Mouse (Mus musculus): ENCODE measurements around the gene Rab6b. TPM values are rescaled to one million over a fixed set of nuclear protein-coding genes. Genes with fewer than 3 reads are reported as not detected.
A peak's percentile ranks its signal among the peaks of the same experiment; 100 is the strongest.
"Not testable (repeated sequence)": the region's sequence is repeated elsewhere in the genome, so short reads cannot be mapped to it uniquely, and the experiment has no call there.

Gene Rab6b
- polyA plus RNA-seq, 1 experiment, result not detected

GRCm38 (mm10) chr9:103092248-103092647 is 19.3 kb upstream of the Rab6b start:
- Histone ChIP-seq H3K9me3 (no peaks in the 10 kb centered on the region), H3K4me1 (peaks cover 9% of the 10 kb centered on the region), H3K4me3 (replicated peaks) (peak overlapping the region; percentile 88), H3K36me3 (replicated peaks; ENCODE audit: low read length) (no peaks in the 10 kb centered on the region), H3K27me3 (replicated peaks) (peaks cover 36% of the 10 kb centered on the region)
- TF ChIP-seq FLI1 (IDR thresholded peaks at IDR 0.05; ENCODE audit: low read length) (no peak), GATA1 (IDR thresholded peaks at IDR 0.05; ENCODE audit: borderline replicate concordance, low read length) (no peak)

GRCm38 (mm10) chr9:103093681-103094080 is 17.9 kb upstream of the Rab6b start:
- no peak for TF ChIP-seq FLI1 (IDR thresholded peaks at IDR 0.05; ENCODE audit: low read length)
- no peak for TF ChIP-seq GATA1 (IDR thresholded peaks at IDR 0.05; ENCODE audit: borderline replicate concordance, low read length)
- H3K4me1 ChIP-seq, result peaks cover 9% of the 10 kb centered on the region
- H3K36me3 ChIP-seq (replicated peaks; ENCODE audit: low read length), result no peaks in the 10 kb centered on the region
- H3K27me3 ChIP-seq (replicated peaks), result peaks cover 33% of the 10 kb centered on the region
- 0 out of 2 replicates have a peak, but pooled peaks cover 1% of the 10 kb centered on the region for H3K9me3 ChIP-seq
- no peak overlapping the region for H3K4me3 ChIP-seq (replicated peaks)

- not testable (repeated sequence) for H3K36me3 ChIP-seq (replicated peaks; ENCODE audit: low read length); H3K9me3 ChIP-seq; H3K4me3 ChIP-seq (replicated peaks)
- peaks cover 16% of the 10 kb centered on the region for H3K4me1 ChIP-seq
- H3K27me3 ChIP-seq (replicated peaks), result peaks cover 47% of the 10 kb centered on the region
These were observed 3.2 kb upstream of the Rab6b start for GRCm38 (mm10) chr9:103108341-103108798.

- Histone ChIP-seq H3K4me3 (replicated peaks) (no peak overlapping the region), H3K27me3 (replicated peaks) (peaks cover 54% of the 10 kb centered on the region), H3K4me1 (peaks cover 16% of the 10 kb centered on the region), H3K36me3 (replicated peaks; ENCODE audit: low read length) (no peaks in the 10 kb centered on the region), H3K9me3 (no peaks in the 10 kb centered on the region; the same call in 1 of the 2 replicates)
- no peak for TF ChIP-seq GATA1 (IDR thresholded peaks at IDR 0.05; ENCODE audit: borderline replicate concordance, low read length)
- TF ChIP-seq FLI1 (IDR thresholded peaks at IDR 0.05; ENCODE audit: low read length), result no peak
These were observed 2.5 kb upstream of the Rab6b start for GRCm38 (mm10) chr9:103108943-103109670.

GRCm38 (mm10) chr9:103109911-103110310 is 1.7 kb upstream of the Rab6b start:
- Histone ChIP-seq H3K36me3 (replicated peaks; ENCODE audit: low read length) (no peaks in the 10 kb centered on the region), H3K4me1 (peaks cover 16% of the 10 kb centered on the region), H3K9me3 (no peaks in the 10 kb centered on the region; the same call in 1 of the 2 replicates), H3K27me3 (replicated peaks) (peaks cover 62% of the 10 kb centered on the region), H3K4me3 (replicated peaks) (no peak overlapping the region)
- TF ChIP-seq GATA1 (IDR thresholded peaks at IDR 0.05; ENCODE audit: borderline replicate concordance, low read length) (no peak), FLI1 (IDR thresholded peaks at IDR 0.05; ENCODE audit: low read length) (no peak)

GRCm38 (mm10) chr9:103110727-103111501 is 673 bp upstream of the Rab6b start:
- no peak for TF ChIP-seq FLI1 (IDR thresholded peaks at IDR 0.05; ENCODE audit: low read length)
- peaks cover 70% of the 10 kb centered on the region for H3K27me3 ChIP-seq (replicated peaks)
- H3K36me3 ChIP-seq (replicated peaks; ENCODE audit: low read length), result no peaks in the 10 kb centered on the region
- H3K4me1 ChIP-seq, result peaks cover 16% of the 10 kb centered on the region
- peak overlapping the region; percentile 20 for H3K4me3 ChIP-seq (replicated peaks)
- no peaks in the 10 kb centered on the region; the same call in 1 of the 2 replicates for H3K9me3 ChIP-seq

- H3K9me3 ChIP-seq, result no peaks in the 10 kb centered on the region; the same call in 1 of the 2 replicates
- H3K36me3 ChIP-seq (replicated peaks; ENCODE audit: low read length), result no peaks in the 10 kb centered on the region
- H3K4me1 ChIP-seq, result peaks cover 16% of the 10 kb centered on the region
- peaks cover 76% of the 10 kb centered on the region for H3K27me3 ChIP-seq (replicated peaks)
- no peak overlapping the region for H3K4me3 ChIP-seq (replicated peaks)
- TF ChIP-seq FLI1 (IDR thresholded peaks at IDR 0.05; ENCODE audit: low read length) (no peak), GATA1 (IDR thresholded peaks at IDR 0.05; ENCODE audit: borderline replicate concordance, low read length) (no peak)
These were observed 1.1 kb downstream of the Rab6b start for GRCm38 (mm10) chr9:103112471-103113271.

- Histone ChIP-seq H3K4me1 (peaks cover 16% of the 10 kb centered on the region), H3K27me3 (replicated peaks) (peaks cover 81% of the 10 kb centered on the region), H3K4me3 (replicated peaks) (no peak overlapping the region), H3K36me3 (replicated peaks; ENCODE audit: low read length) (no peaks in the 10 kb centered on the region), H3K9me3 (no peaks in the 10 kb centered on the region; the same call in 1 of the 2 replicates)
- no peak for TF ChIP-seq GATA1 (IDR thresholded peaks at IDR 0.05; ENCODE audit: borderline replicate concordance, low read length)
- TF ChIP-seq FLI1 (IDR thresholded peaks at IDR 0.05; ENCODE audit: low read length), result no peak
These were observed 1.8 kb downstream of the Rab6b start for GRCm38 (mm10) chr9:103113351-103113750.

GRCm38 (mm10) chr9:103114326-103114725 is 2.7 kb downstream of the Rab6b start:
- no peaks in the 10 kb centered on the region for H3K9me3 ChIP-seq
- H3K4me1 ChIP-seq, result peaks cover 16% of the 10 kb centered on the region
- H3K36me3 ChIP-seq (replicated peaks; ENCODE audit: low read length), result no peaks in the 10 kb centered on the region
- peaks cover 86% of the 10 kb centered on the region for H3K27me3 ChIP-seq (replicated peaks)
- TF ChIP-seq GATA1 (IDR thresholded peaks at IDR 0.05; ENCODE audit: borderline replicate concordance, low read length) (no peak), FLI1 (IDR thresholded peaks at IDR 0.05; ENCODE audit: low read length) (no peak)
- no peak overlapping the region for H3K4me3 ChIP-seq (replicated peaks)
